Mouse (Mus musculus) MEL (cell line): ENCODE data around the gene Olfr1507. TPM values are rescaled to one million over a fixed set of nuclear protein-coding genes. Genes with fewer than 3 reads are reported as not detected.

Experiments
- DNase-seq: peaks from one replicate; pipeline ENCODE4 v3.0.0; 2011; ENCODE audit warnings: low read depth, low spot score
- H3K27ac ChIP-seq: 2 replicates; pipeline ENCODE4 v1.5.1; 2012; ENCODE audit warnings: low read depth, mild to moderate bottlenecking, control low read depth, low read length, moderate library complexity; ENCODE audit not compliant: control insufficient read depth
- H3K27me3 ChIP-seq, 2 experiments: fragments of 150-350 bp in 1 of 2; sonication (generic) in 1 of 2; 2 replicates each; pipeline ENCODE4 v1.6.1; 2012; ENCODE audit warnings: low read length in 2 of 2, mild to moderate bottlenecking in 2 of 2, improper control_type of control experiment in 1 of 2, moderate library complexity in 1 of 2; ENCODE audit not compliant: insufficient read depth in 2 of 2, control insufficient read depth in 1 of 2
- H3K36me3 ChIP-seq, 2 experiments: 2 replicates each; pipeline ENCODE4 v1.6.1; 2012 to 2014; ENCODE audit warnings: low read length in 2 of 2, improper control_type of control experiment in 1 of 2, inconsistent platforms in 1 of 2, mild to moderate bottlenecking in 1 of 2; ENCODE audit not compliant: insufficient read depth in 2 of 2, control insufficient read depth in 1 of 2
- H3K4me1 ChIP-seq, 2 experiments: fragments of 150-350 bp in 1 of 2; sonication (generic) in 1 of 2; 2 replicates each; pipeline ENCODE4 v1.6.1; 2012; ENCODE audit warnings: low read length in 2 of 2, improper control_type of control experiment in 1 of 2, mild to moderate bottlenecking in 1 of 2; ENCODE audit not compliant: insufficient read depth in 2 of 2, control insufficient read depth in 1 of 2
- H3K4me3 ChIP-seq, 2 experiments: fragments of 150-350 bp in 1 of 2; sonication (generic) in 1 of 2; 2 replicates each; pipeline ENCODE4 v1.5.1; 2012; ENCODE audit warnings: low read depth in 2 of 2, low read length in 2 of 2, mild to moderate bottlenecking in 2 of 2, moderate library complexity in 2 of 2, control low read depth in 1 of 2, improper control_type of control experiment in 1 of 2; ENCODE audit not compliant: control insufficient read depth in 1 of 2, insufficient read depth in 1 of 2
- H3K79me2 ChIP-seq: 2 replicates; pipeline ENCODE4 v1.6.1; 2012; ENCODE audit warnings: mild to moderate bottlenecking, low read length, moderate library complexity; ENCODE audit not compliant: control insufficient read depth, poor library complexity, insufficient read depth
- H3K9ac ChIP-seq: 2 replicates; pipeline ENCODE4 v1.6.1; 2012; ENCODE audit warnings: low read depth, mild to moderate bottlenecking, control low read depth, low read length, moderate library complexity; ENCODE audit not compliant: control insufficient read depth, poor library complexity, severe bottlenecking
- H3K9me3 ChIP-seq: fragments of 150-350 bp; sonication (generic); replicated peaks from 2 replicates; pipeline ENCODE4 v1.6.1; 2012; ENCODE audit warnings: mild to moderate bottlenecking, low read length, improper control_type of control experiment, moderate library complexity; ENCODE audit not compliant: insufficient read depth
- CHD2 ChIP-seq: IDR thresholded peaks from 2 replicates; pipeline ENCODE4 v1.6.1; 2011; ENCODE audit warnings: low read length, improper control_type of control experiment
- CTCF ChIP-seq, 3 experiments: IDR thresholded peaks in 2 of 3; conservative IDR thresholded peaks in 1 of 3; 2 replicates each; pipeline ENCODE4 v1.5.1; 2011 to 2012; ENCODE audit warnings: low read length in 3 of 3, low read depth in 2 of 3, mild to moderate bottlenecking in 2 of 3, improper control_type of control experiment in 1 of 3, inconsistent platforms in 1 of 3, mixed read lengths in 1 of 3, moderate library complexity in 1 of 3; ENCODE audit not compliant: control insufficient read depth in 1 of 3, insufficient read depth in 1 of 3, poor library complexity in 1 of 3, severe bottlenecking in 1 of 3
- ELF1 ChIP-seq: IDR thresholded peaks from 2 replicates; pipeline ENCODE4 v1.6.1; 2014; ENCODE audit warnings: low read depth, mild to moderate bottlenecking, inconsistent platforms, low read length, improper control_type of control experiment, moderate library complexity
- JUND ChIP-seq: IDR thresholded peaks from 2 replicates; pipeline ENCODE4 v1.6.1; 2011; ENCODE audit warnings: low read depth, mild to moderate bottlenecking, improper control_type of control experiment, low read length
- MXI1 ChIP-seq: IDR thresholded peaks from 2 replicates; pipeline ENCODE4 v1.6.1; 2011; ENCODE audit warnings: mild to moderate bottlenecking, low read depth, low read length, improper control_type of control experiment
- MYC ChIP-seq: IDR thresholded peaks from 2 replicates; pipeline ENCODE4 v1.6.1; 2011; ENCODE audit warnings: low read depth, mild to moderate bottlenecking, low read length, improper control_type of control experiment, moderate library complexity
- POLR2A ChIP-seq, 2 experiments: IDR thresholded peaks; 2 replicates each; pipeline ENCODE4 v1.6.1; 2011 to 2012; ENCODE audit warnings: low read length in 2 of 2, mild to moderate bottlenecking in 2 of 2, control low read depth in 1 of 2, improper control_type of control experiment in 1 of 2, low read depth in 1 of 2, moderate library complexity in 1 of 2; ENCODE audit not compliant: control insufficient read depth in 1 of 2, insufficient read depth in 1 of 2, poor library complexity in 1 of 2
- SIN3A ChIP-seq: IDR thresholded peaks from 2 replicates; pipeline ENCODE4 v1.6.1; 2012; ENCODE audit warnings: low read length, improper control_type of control experiment, inconsistent platforms
- TCF12 ChIP-seq: IDR thresholded peaks from 2 replicates; pipeline ENCODE4 v1.6.1; 2014; ENCODE audit warnings: low read depth, mild to moderate bottlenecking, inconsistent platforms, low read length, improper control_type of control experiment, moderate library complexity
- ZC3H11A ChIP-seq: IDR thresholded peaks from 2 replicates; pipeline ENCODE4 v1.6.1; 2012; ENCODE audit warnings: low read depth, mild to moderate bottlenecking, inconsistent platforms, low read length, improper control_type of control experiment
- ZKSCAN1 ChIP-seq: IDR thresholded peaks from 2 replicates; pipeline ENCODE4 v1.6.1; 2012; ENCODE audit warnings: low read depth, mild to moderate bottlenecking, inconsistent platforms, low read length, improper control_type of control experiment, moderate library complexity
- polyA plus RNA-seq, 2 experiments: library from polyadenylated mRNA; stranded (reverse) in 1 of 2; unstranded in 1 of 2; fragments of >175 nt in 1 of 2; fragments of >200 nt in 1 of 2; gene quantifications; 2 replicates each; pipeline versions ENCODE4 v1.2.1 to v1.2.4; 2012; ENCODE audit warnings: low replicate concordance in 2 of 2, low read depth in 1 of 2; ENCODE audit not compliant: insufficient read length in 2 of 2, insufficient read depth in 1 of 2, missing spikeins in 1 of 2
- total RNA-seq: library from RNA; depleted of rRNA; stranded (reverse); fragments of 300-350 nt; gene quantifications from 2 replicates; pipeline ENCODE4 v1.2.3, GENCODE M21; 2012; rRNA removed

Gene Olfr1507
- not detected in 2 replicates for total RNA-seq
- polyA plus RNA-seq, result not detected

DNA sequence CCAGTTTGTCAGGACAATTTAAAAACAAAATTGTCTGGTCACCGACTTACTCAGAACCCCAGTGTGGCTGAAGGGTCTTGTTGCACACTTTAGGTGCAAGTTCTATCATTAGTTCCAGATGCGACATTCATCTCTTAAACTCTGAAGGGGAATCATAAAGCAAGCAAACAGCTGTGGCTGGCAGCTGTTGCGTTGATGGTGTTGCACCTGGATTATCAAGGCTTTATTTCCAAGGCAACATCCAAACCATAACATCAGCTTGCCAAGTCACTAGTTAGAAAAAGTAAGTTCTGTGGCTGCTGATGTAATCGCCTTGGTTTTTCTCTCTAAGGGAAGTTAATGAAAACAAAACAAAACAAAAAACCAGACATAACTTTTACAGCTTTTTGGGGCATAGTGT lies at the start of gene Olfr1507:
Gene Olfr1507 (minus strand): TSS at position 234 of the 400 bp plus-strand sequence.
- H3K36me3 ChIP-seq, result no peaks in the 10 kb centered on the region
- H3K27ac ChIP-seq, result no peak within 1 kb of the TSS
- no peak within 1 kb of the TSS for H3K9ac ChIP-seq
- no peaks in the 10 kb centered on the region for H3K9me3 ChIP-seq
- no peak within 1 kb of the TSS for H3K4me3 ChIP-seq
- no peaks in the 10 kb centered on the region for H3K79me2 ChIP-seq
- H3K27me3 ChIP-seq, result no peaks in the 10 kb centered on the region; a peak in 1 of 4 replicates
- H3K4me1 ChIP-seq, result no peaks in the 10 kb centered on the region
- DNase-seq, result no peak
- TF ChIP-seq ZKSCAN1, result no peak
- TF ChIP-seq, all 39 proteins: peak for 0

DNA sequence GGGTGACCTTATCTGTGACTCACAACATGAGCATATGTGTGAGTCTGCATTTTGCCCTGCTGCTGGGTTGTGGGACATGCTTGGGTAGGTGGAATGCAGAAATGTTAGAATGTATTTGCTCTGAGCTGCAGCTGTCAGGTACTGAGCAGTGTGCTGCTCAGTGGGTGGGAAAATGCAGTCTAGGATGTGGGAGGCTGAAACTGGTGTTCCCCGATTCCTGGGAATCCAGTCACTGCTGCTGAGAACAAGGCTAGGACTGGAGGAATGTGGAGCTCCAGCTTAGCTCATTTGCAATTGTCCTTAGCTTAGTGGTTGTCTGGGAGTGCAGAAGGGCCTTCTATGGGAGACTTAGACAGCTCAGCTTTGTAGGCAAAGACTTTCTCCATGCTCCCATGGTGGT lies 37.8 kb upstream of the Olfr1507 start:
- Histone ChIP-seq H3K27me3 (no peaks in the 10 kb centered on the region), H3K27ac (no peak overlapping the region), H3K4me3 (no peak overlapping the region), H3K9me3 (no peaks in the 10 kb centered on the region), H3K4me1 (no peaks in the 10 kb centered on the region), H3K36me3 (no peaks in the 10 kb centered on the region), H3K79me2 (no peaks in the 10 kb centered on the region), H3K9ac (no peak overlapping the region)
- TF ChIP-seq JUND, result no peak
- TF ChIP-seq CHD2, result no peak
- no peak for DNase-seq

DNA sequence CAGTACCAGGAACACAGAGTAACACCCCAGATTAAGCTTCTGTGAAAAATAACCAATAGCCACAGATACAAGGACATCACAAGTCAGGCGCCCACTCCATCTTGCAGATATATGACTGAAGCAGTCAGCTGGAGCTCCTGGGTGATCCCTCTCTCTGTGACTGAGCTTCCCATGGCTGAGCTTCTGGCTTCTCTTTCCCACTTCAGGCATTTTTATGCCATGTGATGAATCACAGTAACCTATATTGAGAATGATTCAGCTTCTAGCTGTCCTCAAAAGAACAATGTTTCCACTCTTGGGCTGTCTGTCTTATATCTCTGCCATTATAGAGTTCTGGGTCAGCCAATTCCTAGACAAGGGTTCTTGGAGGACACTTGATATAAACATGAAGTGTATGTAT lies 29.4 kb upstream of the Olfr1507 start:
- Histone ChIP-seq H3K79me2 (no peaks in the 10 kb centered on the region), H3K27ac (no peak overlapping the region), H3K4me1 (no peaks in the 10 kb centered on the region), H3K27me3 (no peaks in the 10 kb centered on the region), H3K9me3 (no peaks in the 10 kb centered on the region), H3K36me3 (no peaks in the 10 kb centered on the region), H3K4me3 (no peak overlapping the region), H3K9ac (no peak overlapping the region)
- no peak for DNase-seq
- TF ChIP-seq SIN3A (no peak), CTCF (IDR thresholded peaks at IDR 0.05 in 2 of 3, conservative IDR thresholded peaks at IDR 0.05 in 1 of 3; ENCODE audit: control insufficient read depth in 1 of 3, insufficient read depth in 1 of 3, low read depth in 2 of 3, low read length in 3 of 3, poor library complexity in 1 of 3, severe bottlenecking in 1 of 3) (no peak), CHD2 (no peak), MYC (no peak), TCF12 (no peak), ELF1 (no peak), MXI1 (no peak), POLR2A (IDR thresholded peaks at IDR 0.05; ENCODE audit: control insufficient read depth in 1 of 2, insufficient read depth in 1 of 2, low read depth in 1 of 2, low read length in 2 of 2, poor library complexity in 1 of 2) (no peak), ZC3H11A (no peak)
